Mouse (Mus musculus): Measurements from ENCODE around the gene Aldh6a1.

Gene Aldh6a1

DNA sequence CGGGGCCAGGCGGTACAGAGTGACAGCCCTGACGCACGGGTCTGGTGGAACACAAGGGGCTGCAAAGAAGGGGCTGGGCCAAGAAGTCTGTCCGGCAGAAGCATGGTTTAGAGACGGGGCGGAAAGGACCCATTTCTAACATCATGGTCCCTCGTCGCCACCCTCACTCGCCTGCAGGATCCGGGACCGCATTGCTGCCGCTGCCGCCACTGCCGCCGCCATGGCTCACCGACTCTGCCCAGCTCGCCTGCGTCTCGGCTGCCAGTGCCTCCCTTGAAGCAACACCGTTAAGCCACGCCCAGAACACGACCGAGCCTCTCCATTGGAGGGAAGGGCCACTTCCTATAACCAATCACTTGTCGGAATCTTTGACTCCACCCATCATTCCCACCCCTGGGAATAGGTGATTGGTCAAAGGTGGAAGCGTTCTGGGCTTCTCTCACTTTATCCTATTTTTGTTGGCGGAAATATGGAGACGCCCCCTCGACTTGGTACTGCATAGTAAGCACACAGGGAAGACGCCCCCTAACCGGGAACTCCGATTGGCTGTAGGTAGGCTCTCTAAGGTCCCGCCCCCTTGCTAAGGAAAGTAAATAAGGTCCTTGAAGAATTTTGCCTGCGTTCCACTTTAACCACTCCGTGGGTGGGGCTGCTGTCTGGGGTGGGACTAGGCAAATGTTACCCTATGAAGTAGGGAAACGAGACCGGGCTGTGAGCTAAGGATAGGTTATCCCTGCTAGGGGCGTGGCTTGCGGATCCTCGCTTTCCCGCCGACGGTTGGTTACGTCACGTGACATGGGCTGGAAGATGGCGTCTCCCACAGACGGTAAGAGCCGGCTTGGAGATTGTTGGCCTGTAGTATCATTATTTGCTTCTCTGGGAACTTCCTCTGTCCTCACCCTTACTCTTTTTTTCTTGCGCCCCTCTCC, at the start of gene Aldh6a1, which contains the start of gene Lin52:
Aldh6a1 (minus strand) TSS at position 287 of the 929 bp plus-strand sequence.
Lin52 (plus strand) TSS at position 705 of the 929 bp plus-strand sequence.
- DNase-seq (ENCODE audit: low read depth) = peak; percentile 100

DNA sequence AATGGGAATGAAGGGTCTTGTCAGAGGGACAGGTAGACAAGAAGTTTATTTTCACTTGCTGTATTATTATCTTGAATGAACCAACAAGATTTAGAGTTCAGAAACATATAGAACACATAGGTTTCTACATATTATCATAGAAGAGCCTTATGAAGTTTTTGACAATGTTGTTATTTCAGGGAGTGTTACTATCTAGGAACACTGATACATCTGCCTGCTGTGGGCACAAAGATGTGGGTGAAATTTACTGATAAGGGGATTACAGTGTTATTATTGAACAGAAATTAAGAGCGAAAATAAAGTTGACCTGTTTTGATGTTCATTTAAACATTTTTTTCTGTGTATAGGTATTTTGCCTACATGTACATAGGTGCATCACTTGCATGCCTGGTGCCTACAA, 46.0 kb upstream of the Aldh6a1 start:
- no peak for DNase-seq (ENCODE audit: low read depth)

DNA sequence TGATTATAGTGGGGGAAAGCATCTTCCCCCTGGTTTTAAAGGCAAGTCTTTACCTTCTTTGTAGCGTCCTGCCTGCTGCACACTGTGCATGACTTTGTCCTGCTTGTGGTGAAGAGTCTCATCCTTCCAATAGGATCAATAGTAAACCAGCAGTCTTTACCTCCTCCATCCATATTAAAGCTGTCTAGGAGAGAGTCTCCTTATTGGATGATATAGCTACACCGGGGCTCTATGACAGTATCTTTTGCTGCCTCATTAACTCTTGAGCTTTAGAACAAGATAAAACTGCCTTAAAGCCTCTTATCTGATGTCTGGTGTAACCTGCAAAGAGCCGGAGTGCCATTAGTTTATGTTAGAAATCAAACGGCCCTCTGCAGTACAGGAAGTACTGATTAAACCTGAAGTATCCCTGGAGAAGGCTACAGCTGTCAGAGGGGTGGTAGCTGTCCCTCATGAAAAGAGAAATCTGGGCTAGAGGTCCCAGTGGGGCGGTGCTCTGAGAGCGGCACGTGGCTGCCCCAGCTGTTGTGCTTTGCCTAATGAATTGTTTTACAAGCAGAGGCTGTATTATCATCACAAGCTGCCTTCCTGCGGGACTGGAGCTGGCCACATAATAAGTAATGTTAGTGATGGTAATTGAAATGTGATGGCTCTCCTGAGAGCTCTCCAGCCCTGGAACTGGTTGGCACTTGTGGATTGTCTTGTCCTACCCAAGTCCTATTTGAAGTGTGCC, 36.7 kb upstream of the Aldh6a1 start:
- no peak for DNase-seq (ENCODE audit: low read depth)

DNA sequence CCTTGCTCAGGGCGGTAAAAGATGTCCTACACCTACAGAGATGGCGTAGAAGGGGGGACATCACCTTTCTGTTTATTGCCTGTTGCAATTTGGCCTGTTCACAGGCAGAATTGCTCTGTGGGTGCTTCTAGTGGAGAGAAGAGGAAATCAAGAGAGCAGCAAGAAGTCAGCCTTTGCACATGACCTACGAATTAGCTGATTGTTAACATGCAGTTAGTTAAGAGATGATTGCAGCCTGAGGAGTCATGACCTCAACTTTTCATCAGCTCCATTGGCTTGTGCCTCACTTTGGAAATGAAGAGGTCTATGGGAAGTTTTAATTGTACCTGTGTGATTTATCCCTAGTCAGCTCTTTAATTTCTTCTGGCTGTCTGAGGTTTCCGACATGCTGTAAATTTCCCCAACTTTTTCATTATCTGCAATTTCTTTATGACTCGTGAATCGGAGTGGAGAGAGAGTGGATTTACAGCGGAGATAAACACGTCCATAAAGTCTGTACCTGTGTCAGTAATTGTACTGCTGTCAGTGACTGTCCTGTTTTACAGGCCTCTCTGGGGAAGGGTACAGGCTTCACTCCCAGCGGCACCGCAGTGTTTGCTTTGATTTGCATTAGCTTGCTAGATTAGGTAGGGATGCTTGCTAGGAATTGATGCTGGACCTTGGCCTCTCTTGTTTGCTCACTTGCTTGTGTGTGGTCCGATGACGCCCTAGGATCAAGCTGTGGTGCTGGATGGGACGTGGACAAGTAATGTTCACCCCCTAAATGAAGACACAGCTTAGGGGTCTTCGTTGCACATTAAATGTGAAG, 32.2 kb upstream of the Aldh6a1 start:
- no peak for DNase-seq (ENCODE audit: low read depth)

DNA sequence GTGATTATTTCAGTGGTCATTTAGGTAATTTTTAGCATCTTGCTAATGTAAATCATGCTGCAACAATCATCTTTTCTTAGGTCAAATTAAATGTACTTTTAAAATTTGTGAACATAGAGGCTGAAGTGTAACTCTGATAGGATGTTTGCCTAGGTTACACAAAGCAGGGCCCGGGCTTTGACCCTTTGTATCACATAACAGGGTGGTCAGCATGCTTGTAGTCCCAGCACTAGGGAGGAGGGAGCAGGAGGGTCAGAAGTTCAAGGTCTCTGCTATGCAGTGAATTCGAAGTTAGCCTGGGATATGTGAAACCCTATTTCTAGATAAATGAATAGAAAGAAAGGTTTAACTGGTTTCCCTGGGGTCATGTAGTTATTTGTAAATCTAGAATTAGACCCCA, 30.4 kb upstream of the Aldh6a1 start:
- DNase-seq (ENCODE audit: low read depth) = no peak

DNA sequence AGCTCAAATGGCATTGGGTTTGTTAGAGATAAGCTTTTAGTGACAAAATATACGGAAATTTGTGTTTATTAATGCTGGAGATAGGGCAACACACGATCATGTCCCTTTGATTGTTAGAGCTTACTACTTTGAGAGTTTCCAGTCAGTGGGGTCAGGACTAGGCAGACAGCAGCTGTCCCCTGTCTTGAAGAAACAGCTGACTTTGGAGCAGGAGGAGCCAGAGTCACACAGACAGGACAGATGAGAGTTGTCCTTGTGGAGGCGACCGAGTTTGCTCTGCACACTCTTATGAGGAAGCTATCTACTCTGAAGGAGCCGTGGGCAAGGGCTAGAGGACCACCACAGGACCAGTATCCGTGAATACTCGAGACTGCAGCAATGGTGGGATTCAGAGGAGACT, 28.1 kb upstream of the Aldh6a1 start:
- no peak for DNase-seq (ENCODE audit: low read depth)

DNA sequence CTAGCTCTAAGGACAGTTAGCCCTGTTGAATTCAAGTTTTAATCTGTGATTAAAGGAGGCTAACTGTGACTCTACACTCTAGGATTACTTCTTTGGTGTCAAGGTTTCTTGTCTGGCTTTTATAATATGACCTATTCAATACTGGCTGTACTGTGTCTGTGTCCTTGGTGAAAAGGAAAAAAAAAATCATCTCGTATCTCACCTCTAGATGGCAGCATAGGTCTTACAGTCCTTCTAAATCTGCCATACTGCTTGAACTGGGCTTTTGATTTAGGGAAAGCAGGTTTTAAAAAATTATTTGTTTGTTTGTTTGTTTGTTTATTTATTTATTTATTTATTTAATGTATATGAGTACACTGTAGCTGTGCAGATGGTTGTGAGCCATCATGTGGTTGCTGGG, 17.9 kb upstream of the Aldh6a1 start:
- no peak for DNase-seq (ENCODE audit: low read depth)

DNA sequence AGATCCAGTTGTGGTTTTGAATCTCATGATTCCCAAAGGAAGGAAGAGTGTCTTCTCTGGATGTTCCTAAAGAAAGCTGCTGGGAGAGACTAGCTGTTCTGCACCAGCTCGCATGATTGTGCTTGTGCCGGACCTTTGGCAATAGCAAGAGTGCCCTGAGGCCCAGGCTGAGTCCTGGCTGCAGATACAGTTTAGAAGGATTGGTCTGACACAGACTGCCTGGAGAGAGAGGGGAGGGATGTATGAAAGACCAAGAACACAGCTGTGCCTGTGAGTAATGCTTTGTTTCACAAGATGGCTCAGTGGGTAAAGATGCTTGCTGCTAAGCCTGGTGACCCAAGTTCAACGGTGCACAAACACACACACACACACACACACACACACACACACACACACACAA, 12.1 kb upstream of the Aldh6a1 start:
- no peak for DNase-seq (ENCODE audit: low read depth)

DNA sequence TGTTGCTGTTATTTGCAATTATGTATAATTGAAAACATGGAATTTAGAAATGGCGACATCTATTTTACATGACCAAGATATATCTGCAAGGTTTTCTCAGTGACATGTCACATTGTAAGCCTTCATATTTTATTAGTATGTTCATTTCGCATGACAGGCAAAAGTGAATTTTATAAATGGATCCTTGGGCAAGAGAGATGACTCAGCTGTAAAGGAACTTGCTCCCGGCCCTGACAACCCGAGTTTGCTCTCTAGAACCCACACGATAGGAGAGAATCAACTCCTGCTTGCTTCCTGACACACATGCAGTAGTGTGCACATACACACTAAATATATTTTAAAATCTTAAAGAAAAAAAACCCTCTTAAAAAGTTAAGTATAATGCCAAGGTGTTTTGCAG, 10.6 kb upstream of the Aldh6a1 start:
- DNase-seq (ENCODE audit: low read depth) = no peak

DNA sequence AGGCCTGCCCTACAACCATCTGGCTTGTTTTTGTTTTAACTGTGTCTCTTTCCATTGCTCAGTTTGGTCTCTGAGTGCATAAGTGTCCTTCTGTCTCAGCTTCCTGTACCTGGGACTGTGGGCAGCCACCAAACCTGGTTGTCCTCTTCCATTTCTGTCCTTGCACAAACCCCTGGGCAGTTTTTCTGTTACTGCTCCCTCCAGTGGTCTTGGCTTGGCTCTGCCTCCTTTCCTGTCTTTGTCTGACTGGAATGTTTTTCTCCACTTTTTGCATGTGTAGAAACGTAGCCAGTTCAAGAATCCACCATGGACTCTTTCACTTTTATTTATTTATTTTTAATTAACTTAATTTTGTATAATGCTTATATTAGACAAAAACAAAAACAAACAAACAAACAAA, 9.0 kb upstream of the Aldh6a1 start:
- DNase-seq (ENCODE audit: low read depth) = no peak

DNA sequence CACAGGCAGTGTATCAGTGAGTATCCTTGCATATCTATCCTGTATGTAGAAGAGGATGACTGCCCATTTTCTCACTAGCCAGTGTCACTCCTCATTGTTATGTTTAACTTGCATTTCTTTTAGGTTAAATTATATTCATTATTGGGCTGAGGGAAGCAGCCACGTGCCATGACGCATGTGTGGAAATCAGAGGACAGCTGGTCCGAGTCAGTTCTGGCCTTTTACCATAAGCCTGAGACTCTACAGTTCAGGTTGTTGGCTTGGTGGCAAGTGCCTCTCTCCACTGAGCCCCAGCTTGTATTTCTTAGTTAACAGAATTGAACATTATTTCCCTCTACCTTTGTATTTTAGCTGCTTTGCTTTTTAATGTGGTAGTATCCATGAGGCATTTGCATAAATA, 6.1 kb upstream of the Aldh6a1 start:
- DNase-seq (ENCODE audit: low read depth) = no peak

DNA sequence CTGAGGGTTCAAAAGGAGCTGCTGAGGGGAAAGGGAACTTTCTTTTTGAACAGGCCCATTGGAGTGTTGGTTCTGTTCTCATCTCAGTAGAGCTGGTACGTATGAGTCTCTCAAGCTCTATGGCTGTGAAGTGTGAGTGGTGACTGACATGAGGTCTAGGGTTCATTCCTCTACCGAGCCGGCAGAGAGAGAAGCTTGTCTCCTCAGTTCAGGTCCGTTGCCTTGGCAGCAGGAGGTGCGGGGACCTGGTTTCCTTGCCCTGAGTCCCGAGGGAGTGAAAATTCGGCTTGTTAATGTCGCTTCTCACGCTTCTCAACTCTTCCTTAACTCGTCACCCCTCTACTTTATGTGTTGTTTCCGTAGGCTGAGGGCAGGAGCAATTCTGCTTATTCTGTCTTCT, 997 bp upstream of the Aldh6a1 start:
- DNase-seq (ENCODE audit: low read depth) = no peak

DNA sequence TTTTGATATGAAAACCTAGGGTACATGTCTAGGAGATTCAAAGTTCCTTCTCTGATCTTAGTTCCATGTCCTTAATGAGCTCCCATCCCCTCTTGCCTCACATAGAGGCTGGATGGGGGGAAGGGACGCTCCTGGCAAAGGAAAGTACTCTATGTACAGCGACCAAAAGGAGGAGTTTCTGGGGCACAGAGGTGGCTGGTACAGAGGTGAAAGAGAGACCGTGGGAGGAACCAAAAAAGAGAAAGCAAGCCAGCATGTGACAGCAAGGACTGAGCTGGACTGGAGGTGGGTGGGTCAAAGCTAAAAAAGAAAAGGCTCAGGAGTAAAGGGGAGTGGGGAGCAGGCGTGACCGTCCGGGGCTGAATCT, 470 bp downstream of the Aldh6a1 start:
- DNase-seq (ENCODE audit: low read depth) = peak; percentile 20

DNA sequence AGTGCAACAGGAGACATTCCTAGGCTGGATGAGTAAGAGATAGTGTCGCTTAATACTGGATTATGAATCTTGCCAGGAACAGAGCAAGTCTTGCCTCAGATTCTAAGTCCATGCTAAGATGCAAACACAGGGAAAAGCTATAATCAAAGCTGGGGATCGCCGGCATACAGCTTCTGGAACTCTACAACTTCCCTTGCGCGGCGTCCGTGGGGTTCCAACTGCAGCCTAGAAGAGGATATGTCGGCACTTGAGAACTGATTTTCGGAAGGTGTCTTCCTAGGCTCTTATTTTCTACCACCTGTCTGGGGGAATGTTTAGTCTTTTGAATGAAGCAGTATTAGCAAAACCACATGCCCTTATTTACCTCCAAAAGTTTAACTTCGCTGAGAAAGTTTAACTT, 917 bp downstream of the Aldh6a1 start:
- no peak for DNase-seq (ENCODE audit: low read depth)

DNA sequence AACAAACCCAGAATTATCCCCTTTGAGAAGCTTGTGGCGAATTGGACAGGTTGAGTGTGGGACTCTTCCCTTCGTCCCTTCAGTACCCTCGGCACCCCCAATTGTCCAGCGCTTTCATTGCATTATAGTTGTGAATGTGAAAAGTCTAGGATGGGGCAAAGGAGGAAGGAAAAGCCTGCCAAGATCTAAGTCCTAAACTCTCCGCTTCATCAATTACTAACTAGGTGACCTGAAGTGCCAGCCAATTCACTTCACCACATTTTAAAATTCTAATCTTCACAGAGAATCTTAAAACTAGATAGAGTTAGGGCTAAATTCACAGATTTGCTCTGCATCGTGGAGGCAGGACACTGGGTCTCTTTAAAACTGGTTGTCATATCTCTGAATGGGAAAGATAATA, 2.6 kb downstream of the Aldh6a1 start:
- no peak for DNase-seq (ENCODE audit: low read depth)

DNA sequence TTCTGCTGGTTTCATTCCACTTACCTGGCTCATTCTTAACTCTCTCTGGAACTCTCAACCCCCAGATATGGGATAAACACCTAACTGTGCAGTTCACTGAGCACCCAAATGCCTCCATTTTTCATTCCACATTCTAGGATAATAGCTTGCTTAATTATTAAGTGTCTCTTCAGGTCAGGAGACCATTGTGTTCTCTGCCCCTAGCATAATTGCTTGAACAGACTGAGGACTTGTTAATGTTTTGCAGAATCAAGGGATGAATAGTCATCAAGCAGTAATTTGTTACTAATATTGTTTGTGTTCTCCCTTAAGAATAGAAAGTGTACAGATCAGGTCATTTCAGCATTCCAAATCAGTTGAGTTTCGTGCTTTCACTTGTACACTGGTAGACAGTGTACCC, 3.4 kb downstream of the Aldh6a1 start:
- DNase-seq (ENCODE audit: low read depth) = no peak

DNA sequence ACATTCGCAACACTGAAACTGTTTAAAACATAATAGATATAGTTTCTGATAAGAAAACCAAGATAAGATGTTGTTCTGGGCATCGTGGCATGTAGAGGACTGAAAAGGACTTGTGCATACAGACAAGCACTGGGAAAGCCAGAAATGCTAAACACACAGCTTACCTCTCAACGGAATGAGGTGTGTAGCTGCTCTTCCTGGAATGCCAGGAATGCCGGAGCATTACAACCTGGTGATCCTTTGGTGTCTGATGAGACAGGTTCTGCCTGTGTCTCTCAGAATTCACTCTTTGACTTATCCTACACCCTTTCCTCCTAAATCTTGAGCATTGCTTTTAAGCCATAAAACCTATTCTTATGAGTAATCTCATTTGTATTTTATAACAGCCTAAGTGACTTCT, 8.3 kb downstream of the Aldh6a1 start:
- no peak for DNase-seq (ENCODE audit: low read depth)

DNA sequence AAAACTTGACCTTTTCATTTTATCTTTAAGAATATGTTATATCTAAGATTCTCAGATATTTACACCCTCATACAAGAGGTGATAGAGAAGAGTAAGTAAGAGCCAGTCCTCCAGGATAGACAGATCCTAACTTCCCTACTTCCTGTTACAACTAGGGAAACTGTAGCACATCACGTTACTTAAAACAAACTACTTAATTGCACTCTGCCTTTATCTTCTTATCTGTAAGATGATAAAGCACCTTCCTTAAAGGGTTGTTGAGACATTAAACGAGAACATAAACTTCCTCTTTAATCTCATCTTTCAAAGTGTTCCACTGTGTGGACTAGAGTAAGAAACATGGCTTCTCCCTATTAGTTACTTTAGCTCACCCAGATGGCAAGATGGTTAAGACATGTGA, 12.1 kb downstream of the Aldh6a1 start:
- no peak for DNase-seq (ENCODE audit: low read depth)

DNA sequence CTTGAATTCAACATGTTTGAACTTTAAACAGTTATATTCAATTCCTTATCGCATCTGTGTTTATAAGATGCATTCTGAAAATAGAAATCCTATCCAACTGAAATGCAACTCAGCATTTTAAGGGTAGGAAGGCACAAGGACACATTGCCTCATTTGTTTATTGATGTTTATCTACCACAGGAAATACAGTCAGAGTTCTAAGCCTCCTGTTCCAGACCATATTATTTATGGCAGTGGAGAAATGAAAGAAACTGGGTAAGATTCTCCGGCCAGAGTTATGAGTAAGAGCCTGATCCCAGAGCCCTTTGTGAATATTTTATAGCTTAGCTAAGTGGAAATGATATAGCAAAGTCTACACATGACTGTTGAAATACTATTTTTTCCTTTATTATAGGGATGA, 21.0 kb downstream of the Aldh6a1 start:
- no peak for DNase-seq (ENCODE audit: low read depth)

DNA sequence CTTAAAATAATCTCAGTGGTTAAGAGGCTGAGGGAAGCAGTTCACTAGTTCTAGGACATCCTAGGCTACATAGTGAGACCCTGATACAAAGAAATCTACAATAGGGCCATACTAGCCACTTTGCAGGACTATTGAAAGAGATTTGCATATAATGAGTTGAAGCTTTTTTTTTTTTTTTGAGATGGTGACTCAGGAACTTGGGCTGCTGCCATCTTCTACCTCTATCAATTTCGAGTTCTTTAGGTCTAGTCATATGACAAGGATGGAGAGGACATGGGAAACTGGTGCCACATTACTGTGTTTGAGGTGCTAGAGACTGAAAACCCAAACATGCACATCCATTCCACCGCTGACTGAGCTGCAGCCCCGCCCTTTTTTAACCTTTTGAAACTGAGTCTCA, 26.8 kb downstream of the Aldh6a1 start:
- no peak for DNase-seq (ENCODE audit: low read depth)

DNA sequence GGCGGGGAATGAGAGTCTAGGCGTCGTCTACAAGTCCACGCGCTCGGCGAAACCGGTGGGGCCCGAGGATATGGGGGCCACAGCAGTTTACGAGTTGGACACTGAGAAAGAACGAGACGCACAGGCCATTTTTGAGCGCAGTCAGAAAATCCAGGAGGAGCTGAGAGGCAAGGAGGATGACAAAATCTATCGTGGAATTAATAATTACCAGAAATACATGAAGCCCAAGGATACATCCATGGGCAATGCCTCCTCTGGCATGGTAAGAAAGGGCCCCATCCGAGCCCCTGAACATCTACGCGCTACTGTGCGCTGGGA, 33.2 kb downstream of the Aldh6a1 start:
- DNase-seq (ENCODE audit: low read depth) = no peak

DNA sequence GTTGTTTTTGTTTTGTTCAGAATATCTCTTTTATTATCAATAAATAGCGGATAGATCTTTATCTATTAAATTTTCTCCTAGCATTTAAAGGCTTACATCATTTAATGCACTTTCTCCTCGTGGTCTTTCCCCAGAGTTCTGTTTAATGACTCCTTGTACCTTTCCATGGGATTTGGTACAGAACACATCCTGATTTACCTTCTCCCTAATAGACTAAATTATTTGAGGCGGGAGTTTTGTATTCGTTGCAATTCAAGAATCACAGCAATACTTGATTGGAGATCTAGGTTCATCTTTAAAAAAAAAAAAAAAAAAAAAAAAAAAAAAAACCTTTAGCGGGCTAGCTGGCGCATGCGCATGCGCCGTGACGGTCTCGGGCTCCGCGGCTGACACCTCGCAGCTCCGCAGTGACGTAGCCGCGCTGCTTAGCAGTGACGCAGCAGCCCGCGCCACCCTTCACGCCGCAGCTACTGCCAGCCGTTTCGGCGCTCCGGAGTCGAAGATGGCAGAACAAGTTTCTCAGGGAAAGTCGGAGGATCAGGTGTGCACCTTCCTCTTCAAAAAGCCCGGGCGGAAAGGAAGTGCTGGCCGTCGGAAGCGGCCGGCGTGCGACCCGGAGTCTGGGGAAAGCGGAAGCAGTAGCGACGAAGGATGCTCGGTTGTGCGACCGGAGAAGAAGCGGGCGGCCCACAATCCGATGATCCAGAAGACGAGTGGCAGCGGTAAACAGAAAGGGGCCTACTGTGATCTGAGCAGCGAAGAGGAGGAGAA, 33.8 kb downstream of the Aldh6a1 start, which contains the start of gene Rnf113a2:
Rnf113a2 (plus strand) TSS at position 363 of the 771 bp plus-strand sequence.
- DNase-seq (ENCODE audit: low read depth) = peak; percentile 63
